Mouse (Mus musculus) olfactory bulb, adult 2 months (tissue): ENCODE data around the gene Ankrd17. TPM values are rescaled to one million over a fixed set of nuclear protein-coding genes. Genes with fewer than 3 reads are reported as not detected.

Experiments used
- H3K27ac ChIP-seq: fragments of 200-500 bp; 2 replicates; pipeline ENCODE4 v1.5.1; 2012; ENCODE audit warnings: low read depth, low read length; ENCODE audit not compliant: insufficient read depth
- H3K4me1 ChIP-seq: fragments of 200-500 bp; 2 replicates; pipeline ENCODE4 v1.6.1; 2012; ENCODE audit warnings: low read length; ENCODE audit not compliant: control insufficient read depth, insufficient read depth
- H3K4me3 ChIP-seq: fragments of 200-500 bp; 2 replicates; pipeline ENCODE4 v1.5.1; 2012; ENCODE audit warnings: mild to moderate bottlenecking, low read depth, low read length, moderate library complexity; ENCODE audit not compliant: insufficient read depth
- CTCF ChIP-seq: fragments of 200-500 bp; IDR thresholded peaks from 2 replicates; pipeline ENCODE4 v1.5.1; 2012; ENCODE audit warnings: low read depth, mild to moderate bottlenecking, low read length, moderate library complexity; ENCODE audit not compliant: insufficient read depth
- POLR2A ChIP-seq: fragments of 200-500 bp; IDR thresholded peaks from 2 replicates; pipeline ENCODE4 v1.6.1; 2012; ENCODE audit warnings: mild to moderate bottlenecking, low read depth, low read length, moderate library complexity; ENCODE audit not compliant: insufficient read depth
- WGBS: fragments of 180-500 bp; shearing (Covaris S2); methylation state at CpG from one replicate; pipeline ENCODE4 v1.1.7; 2018; 5-methylcytosine and 5-hydroxymethylcytosine counted together
- polyA plus RNA-seq: library from polyadenylated mRNA; stranded (reverse); fragments of >200 nt; gene quantifications from 2 replicates; pipeline ENCODE4 v1.2.4, GENCODE M21; 2012; ENCODE audit warnings: low replicate concordance; ENCODE audit not compliant: missing spikeins, insufficient read depth, insufficient read length

Ankrd17 gene
- polyA plus RNA-seq: 221 TPM in 1 of 2 replicates, not detected in the other

DNA sequence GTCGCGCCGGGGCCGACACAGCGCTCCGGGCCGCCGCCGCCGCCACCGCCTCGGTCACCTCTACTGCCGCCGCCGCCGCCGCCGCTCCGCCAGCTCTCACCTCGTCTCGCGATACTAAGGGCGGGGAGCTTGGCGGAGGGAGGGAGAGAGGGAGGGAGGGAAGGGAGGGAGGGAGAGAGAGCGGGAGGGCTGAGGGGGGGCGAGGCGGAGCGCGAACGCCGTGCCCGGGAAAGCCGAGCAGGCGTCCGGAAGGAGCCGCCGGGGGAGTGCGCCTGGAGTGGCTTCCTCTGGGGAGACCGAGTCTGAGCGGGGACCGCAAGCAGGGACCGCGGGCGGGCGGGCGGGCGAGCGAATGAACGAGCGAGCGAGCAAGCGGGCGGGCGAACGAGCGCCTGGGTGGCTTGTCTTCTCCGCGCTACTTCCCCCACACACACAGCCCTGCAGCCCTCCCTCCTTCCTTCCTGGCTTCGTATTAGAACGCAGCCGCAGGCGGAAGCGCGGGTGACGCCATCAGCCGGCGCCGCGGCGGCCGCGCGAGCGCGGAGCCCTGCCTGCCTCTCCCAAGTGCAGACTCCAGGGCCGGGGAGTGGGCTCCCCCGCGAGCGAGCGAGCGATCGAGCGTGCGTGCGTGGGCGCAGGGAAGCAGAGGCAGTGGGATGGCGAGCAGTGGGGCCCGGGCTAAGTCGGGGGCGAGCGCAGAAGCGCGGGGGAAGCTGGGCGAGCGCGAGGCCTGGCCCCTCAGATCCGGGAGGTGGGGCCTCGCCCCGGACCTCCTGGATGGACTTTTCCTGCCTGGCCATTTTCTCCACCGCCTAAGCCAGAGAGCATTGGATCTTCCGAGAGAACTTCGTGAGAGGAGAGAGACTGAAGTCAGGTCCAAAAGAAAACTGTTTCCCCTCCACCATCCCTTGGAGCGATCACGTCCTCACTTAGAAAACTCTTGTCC, at the start of gene Ankrd17:
Gene Ankrd17 (minus strand): TSS at position 457 of the 946 bp plus-strand sequence.
- Histone ChIP-seq H3K4me1 (no peaks in the 10 kb centered on the region), H3K27ac (peak within 1 kb of the TSS; percentile 94), H3K4me3 (peak within 1 kb of the TSS; percentile 99)
- TF ChIP-seq POLR2A (peak; percentile 72), CTCF (no peak)
- whole genome bisulfite sequencing: under 1% methylated on average over 92 of the region's 104 CpGs

DNA sequence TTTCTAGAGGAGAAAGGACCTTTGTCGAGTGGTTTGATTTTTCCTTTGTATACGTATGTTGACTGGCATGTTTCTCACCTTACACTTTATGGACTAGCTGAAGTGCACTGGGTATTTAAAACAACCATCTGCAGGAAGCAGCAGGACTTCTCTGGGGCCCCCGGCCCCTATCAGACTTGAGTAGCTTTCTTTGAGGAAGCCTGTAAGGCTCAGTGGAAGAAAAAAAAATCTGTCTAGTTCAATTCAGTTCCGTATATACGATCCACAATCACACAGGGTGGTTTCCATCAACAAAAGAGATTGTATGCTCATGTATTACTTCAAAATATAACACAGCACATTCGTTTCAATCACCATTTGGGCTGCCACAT, 48.5 kb upstream of the Ankrd17 start:
- TF ChIP-seq POLR2A (no peak), CTCF (no peak)
- H3K4me3 ChIP-seq: no peak overlapping the region
- no peaks in the 10 kb centered on the region for H3K4me1 ChIP-seq
- H3K27ac ChIP-seq: no peak overlapping the region
- WGBS: 59% methylated on average over 6 of the region's 6 CpGs

DNA sequence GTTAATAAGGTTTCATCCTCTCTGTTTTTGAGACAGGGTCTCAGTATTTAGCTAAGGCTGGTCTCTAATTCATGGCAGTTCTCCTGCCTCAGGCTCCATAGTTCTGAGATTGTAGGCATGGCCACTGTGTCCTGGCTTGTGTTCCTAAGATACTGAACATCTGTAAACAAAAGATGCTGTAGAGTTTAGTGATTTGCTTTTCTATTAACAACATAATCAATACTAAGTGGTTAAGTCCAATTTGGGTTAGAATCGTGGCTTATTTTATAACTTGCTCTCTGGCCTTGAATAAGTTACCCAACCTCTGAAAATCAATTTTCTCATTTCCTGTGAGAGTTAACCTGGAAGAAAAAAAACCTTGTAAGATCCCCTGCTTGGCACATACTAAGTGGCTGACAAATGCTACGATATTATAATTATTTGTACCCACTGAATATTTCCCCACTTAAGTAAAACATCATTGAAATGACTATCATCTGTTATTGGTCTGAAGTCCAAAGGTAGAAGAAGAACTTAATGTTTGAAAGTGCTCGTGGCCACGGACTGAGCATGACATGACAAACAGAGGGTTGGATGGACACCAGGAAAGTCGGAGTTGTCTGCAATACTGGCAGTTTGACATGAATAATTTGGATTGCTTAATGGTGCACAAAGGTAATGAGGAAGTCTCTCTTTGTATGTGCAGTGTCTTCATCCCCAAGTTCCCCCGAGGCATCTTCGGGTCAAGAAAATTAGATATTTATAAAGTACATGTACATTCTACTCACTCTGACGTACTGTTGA, 48.0 kb upstream of the Ankrd17 start:
- no peak for TF ChIP-seq CTCF
- TF ChIP-seq POLR2A: no peak
- H3K4me1 ChIP-seq: no peaks in the 10 kb centered on the region
- no peak overlapping the region for H3K27ac ChIP-seq
- WGBS: 73% methylated on average over 8 of the region's 8 CpGs
- H3K4me3 ChIP-seq: no peak overlapping the region

DNA sequence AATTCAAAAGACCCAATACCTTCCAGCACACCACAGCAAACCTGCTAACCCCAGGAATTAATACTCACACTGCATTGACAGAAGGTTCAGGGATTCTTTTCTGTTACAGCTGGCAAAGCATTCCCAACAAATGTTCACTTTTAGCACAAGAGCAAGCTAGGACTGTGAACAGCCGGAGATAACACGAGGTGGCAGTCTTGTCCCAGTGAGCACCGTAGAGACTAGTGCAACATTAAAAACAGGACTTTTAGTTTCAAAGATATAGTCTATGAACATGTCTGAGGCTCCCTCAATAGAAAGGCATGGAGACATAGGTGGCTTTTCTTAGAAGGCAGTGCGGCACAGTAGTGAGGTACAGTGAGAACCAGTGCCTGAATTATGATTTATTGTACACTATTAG, 38.8 kb upstream of the Ankrd17 start:
- TF ChIP-seq POLR2A (no peak), CTCF (no peak)
- Histone ChIP-seq H3K4me3 (no peak overlapping the region), H3K4me1 (no peaks in the 10 kb centered on the region), H3K27ac (no peak overlapping the region)
- 76% methylated on average over 4 of the region's 4 CpGs for WGBS

DNA sequence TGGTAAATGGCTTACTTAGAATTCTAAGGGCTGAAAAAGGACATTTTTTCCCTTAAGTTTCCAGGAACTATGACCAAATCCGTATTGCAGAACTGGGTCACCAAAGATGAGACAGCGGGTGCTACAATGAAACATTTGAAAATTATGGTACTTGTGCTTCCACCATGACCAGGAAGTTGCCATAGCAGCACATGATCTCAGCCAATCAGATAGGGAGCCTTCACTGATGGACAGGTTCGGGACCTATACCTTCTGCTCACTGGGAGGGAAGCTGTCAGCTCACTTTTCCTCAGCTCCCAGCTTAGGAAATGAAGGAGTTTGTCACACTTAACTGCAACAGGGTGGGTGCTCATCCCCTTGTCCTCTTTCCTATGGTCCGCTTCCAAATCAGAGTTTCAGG, 30.4 kb upstream of the Ankrd17 start:
- WGBS: 91% methylated on average over 4 of the region's 4 CpGs
- Histone ChIP-seq H3K27ac (no peak overlapping the region), H3K4me3 (no peak overlapping the region), H3K4me1 (no peaks in the 10 kb centered on the region)
- TF ChIP-seq POLR2A: no peak
- no peak for TF ChIP-seq CTCF

DNA sequence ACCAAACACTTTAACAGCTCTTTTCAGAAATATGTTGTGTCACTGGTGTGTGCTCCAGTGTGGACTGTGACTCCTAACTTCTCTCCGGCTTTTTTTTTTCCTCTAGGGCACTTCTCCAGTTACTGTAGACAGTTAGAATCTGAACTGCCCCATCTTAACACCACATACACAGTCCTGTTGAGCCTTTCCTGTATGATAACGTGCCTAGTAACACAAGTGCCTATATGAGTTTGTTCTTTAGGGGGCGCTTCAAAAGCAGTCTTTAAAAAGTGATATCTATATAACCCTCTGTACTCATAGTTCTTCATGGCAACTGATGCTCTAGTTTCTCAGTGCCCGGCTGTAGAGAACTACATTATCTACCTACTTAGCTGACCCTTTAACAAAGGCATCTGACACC, 27.9 kb upstream of the Ankrd17 start:
- H3K27ac ChIP-seq: no peak overlapping the region
- 73% methylated on average over 4 of the region's 4 CpGs for WGBS
- TF ChIP-seq CTCF: no peak
- no peak for TF ChIP-seq POLR2A
- H3K4me3 ChIP-seq: no peak overlapping the region
- no peaks in the 10 kb centered on the region for H3K4me1 ChIP-seq

DNA sequence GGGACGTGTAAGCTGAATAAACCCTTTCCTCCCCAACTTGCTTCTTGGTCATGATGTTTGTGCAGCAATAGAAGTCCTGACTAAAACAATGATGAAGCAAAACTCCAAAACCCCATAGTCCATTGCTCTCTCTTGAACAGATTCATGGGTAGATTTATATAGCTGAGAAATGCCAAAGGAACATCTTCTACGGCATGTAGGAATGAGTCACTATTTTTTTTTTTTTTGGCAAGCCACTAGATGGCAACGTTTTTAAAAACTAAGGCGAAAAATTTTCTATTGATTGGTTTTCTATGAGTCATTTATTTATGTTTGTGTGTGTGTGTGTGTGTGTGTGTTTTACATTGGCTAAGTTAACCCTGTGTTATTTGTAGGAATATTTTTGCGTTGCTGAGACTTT, 27.4 kb upstream of the Ankrd17 start:
- Histone ChIP-seq H3K4me1 (no peaks in the 10 kb centered on the region), H3K4me3 (no peak overlapping the region), H3K27ac (no peak overlapping the region)
- no peak for TF ChIP-seq POLR2A
- no peak for TF ChIP-seq CTCF
- 41% methylated on average over 5 of the region's 5 CpGs for WGBS

DNA sequence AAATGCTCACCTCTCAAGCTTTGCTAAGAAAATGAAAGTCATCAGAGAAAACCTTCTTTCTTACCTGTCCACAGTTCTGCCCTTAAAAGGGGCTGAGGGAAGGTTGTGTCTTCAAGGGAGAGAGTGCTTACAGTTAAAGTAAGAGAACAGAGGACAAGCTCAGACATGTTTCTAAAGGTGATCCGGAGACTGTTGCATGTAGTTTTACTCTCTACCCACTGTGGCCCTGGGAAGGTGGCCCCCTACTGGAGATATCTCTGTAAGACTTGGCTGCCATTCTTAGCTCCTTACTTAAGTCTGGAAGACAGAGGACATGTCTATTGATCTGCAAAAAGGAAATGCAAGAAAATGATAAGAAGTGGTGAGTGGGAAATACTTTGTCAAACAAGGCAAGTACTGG, 16.7 kb upstream of the Ankrd17 start:
- no peaks in the 10 kb centered on the region for H3K4me1 ChIP-seq
- 53% methylated on average over 1 of the region's 1 CpGs for WGBS
- no peak overlapping the region for H3K4me3 ChIP-seq
- TF ChIP-seq CTCF: no peak
- TF ChIP-seq POLR2A: no peak
- no peak overlapping the region for H3K27ac ChIP-seq

DNA sequence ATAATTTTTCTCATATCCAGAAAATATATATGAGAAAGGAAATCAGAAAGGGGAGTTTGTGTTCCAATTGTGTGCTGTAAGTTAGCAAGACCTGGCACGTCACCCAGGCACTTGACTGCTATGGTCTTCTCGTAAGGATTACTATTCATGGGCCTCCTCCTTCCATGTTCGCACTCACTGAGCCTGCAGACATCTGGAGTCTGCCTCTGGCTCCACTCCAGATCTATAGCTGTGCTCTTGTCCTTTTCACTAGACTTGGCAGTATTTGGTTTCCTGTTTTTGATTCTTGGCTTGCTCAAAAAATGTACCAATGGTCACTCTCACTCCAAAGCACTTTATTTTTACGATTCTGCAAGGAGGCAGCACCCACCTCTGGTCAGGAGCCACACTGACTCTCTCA, 15.1 kb upstream of the Ankrd17 start:
- no peak for TF ChIP-seq POLR2A
- no peak for TF ChIP-seq CTCF
- H3K27ac ChIP-seq: no peak overlapping the region

More for the DNA sequence above, 15.1 kb upstream of the Ankrd17 start:
- Histone ChIP-seq H3K4me3 (no peak overlapping the region), H3K4me1 (no peaks in the 10 kb centered on the region)
- WGBS: 48% methylated on average over 4 of the region's 4 CpGs
